Mouse (Mus musculus): ENCODE measurements around the gene Osbpl9. TPM values are rescaled to one million over a fixed set of nuclear protein-coding genes. Genes with fewer than 3 reads are reported as not detected.

Gene Osbpl9
- polyA plus RNA-seq (2012; fragmentation: generic; extraction: Trizol), result 63.0 TPM

DNA sequence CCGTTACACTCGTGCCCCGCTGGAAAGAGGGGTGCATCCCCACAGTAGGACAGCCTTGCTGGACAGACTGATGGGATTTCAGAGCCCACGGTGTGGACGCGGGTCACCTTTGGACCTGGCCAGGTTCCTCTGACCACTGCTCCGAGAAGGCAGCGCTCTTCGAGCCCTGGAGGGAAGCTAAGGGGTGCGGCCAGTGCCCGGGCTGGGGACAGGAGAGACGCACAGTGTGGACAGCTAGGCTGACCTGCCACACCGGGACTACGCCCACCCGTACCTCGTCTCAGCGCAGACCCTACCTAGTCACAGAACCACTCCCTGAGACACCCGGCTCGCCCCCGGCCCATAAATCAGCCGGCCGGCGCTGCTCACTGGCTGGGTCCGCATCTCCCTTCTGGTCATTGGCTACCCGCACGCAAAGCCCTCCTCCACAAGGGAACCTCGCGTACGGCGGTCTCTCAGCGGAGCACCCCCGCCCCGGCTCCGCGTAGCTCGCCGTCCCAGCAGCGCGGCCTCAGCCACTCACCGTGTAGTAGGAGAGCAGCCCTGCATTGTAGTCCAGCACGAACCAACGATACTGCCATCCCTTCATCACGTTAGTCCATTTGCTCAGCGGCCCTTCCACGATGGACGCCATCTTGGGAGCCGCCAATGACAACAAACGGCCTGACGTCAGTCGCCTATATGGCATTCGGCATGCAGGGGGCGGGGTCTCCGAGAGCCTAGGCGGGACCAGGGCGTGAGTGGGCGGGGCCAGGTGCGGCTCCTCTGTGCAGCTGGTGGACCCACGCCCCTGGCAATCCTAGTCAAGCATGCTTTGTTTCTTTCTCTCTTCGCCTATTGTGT is at the start of gene Osbpl9:
Gene Osbpl9 (minus strand): TSS at position 691 of the 843 bp plus-strand sequence.
- Histone ChIP-seq H3K27me3 (ENCODE audit: control insufficient read depth, insufficient read depth, insufficient read length) (no peaks in the 10 kb centered on the region), H3K4me3 (peak within 1 kb of the TSS; percentile 84), H3K36me3 (ENCODE audit: control insufficient read depth, insufficient read depth) (no peaks in the 10 kb centered on the region), H3K79me2 (ENCODE audit: control insufficient read depth, insufficient read depth) (peaks cover 28% of the 10 kb centered on the region), H3ac (ENCODE audit: control insufficient read depth, insufficient read length) (peak within 1 kb of the TSS; percentile 14), H3K4me2 (ENCODE audit: low read depth) (peak within 1 kb of the TSS; percentile 89)
- TF ChIP-seq TCF12 (IDR thresholded peaks at IDR 0.05; ENCODE audit: insufficient read depth, poor library complexity, severe bottlenecking), result no peak
- TF ChIP-seq E2F4 (IDR thresholded peaks at IDR 0.05; ENCODE audit: insufficient read depth), result peak; percentile 1
- no peak for TF ChIP-seq USF1 (IDR thresholded peaks at IDR 0.05; ENCODE audit: low read depth)
- no peak for TF ChIP-seq CEBPB (IDR thresholded peaks at IDR 0.05; ENCODE audit: insufficient read depth, poor library complexity, severe bottlenecking)
- TF ChIP-seq SRF (IDR thresholded peaks at IDR 0.05; ENCODE audit: control insufficient read depth, insufficient read length, low read depth), result peak; percentile 73
- no peak for TF ChIP-seq TCF3 (IDR thresholded peaks at IDR 0.05; ENCODE audit: insufficient read length, low read depth)
- no peak for TF ChIP-seq REST (IDR thresholded peaks at IDR 0.05; ENCODE audit: insufficient read depth, insufficient read length)
- TF ChIP-seq MYOD1 (IDR thresholded peaks at IDR 0.05; ENCODE audit: control insufficient read depth in 1 of 3, insufficient read length in 2 of 3, low read depth in 2 of 3), result peak in 2 of 3 experiments; percentile 73 to 82
- TF ChIP-seq MYOG (IDR thresholded peaks at IDR 0.05; ENCODE audit: control insufficient read depth in 1 of 3, insufficient read depth in 1 of 3, insufficient read length in 2 of 3, low read depth in 2 of 3), result peak in 2 of 3 experiments; percentile 53 to 73
- peak; percentile 80 for TF ChIP-seq POLR2A (IDR thresholded peaks at IDR 0.05; ENCODE audit: insufficient read length, low read depth)
- no peak for TF ChIP-seq MAX (IDR thresholded peaks at IDR 0.05; ENCODE audit: low read depth)
- TF ChIP-seq POLR2AphosphoS2 (IDR thresholded peaks at IDR 0.05; ENCODE audit: insufficient read length, low read depth), result peak; percentile 91

DNA sequence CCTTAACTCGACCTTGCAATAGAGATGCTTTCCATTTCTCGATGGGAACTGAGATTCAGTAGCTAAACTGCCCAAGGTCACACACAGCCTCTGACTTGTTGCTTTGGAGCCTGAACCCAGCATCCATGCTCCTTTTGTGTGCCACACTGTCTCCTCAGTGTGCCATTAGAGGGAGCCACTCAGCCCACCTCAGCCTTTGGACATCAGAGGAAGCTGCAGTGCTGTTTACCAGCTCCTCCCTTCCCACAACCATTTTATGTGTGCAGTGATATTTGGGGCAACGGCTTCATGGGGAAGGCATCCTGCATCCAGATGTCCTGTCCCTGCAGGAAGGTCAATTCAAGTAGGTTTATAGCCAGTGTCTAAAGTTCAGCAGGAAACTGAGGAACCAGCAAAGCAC is 49.5 kb upstream of the Osbpl9 start:
- Histone ChIP-seq H3K79me2 (ENCODE audit: control insufficient read depth, insufficient read depth) (no peaks in the 10 kb centered on the region), H3ac (ENCODE audit: control insufficient read depth, insufficient read length) (no peak overlapping the region), H3K4me3 (no peak overlapping the region), H3K4me2 (ENCODE audit: low read depth) (no peak overlapping the region), H3K36me3 (ENCODE audit: control insufficient read depth, insufficient read depth) (no peaks in the 10 kb centered on the region), H3K27me3 (ENCODE audit: control insufficient read depth, insufficient read depth, insufficient read length) (no peaks in the 10 kb centered on the region)
- TF ChIP-seq MYOD1 (IDR thresholded peaks at IDR 0.05; ENCODE audit: control insufficient read depth in 1 of 3, insufficient read length in 2 of 3, low read depth in 2 of 3), result no peak
- no peak for TF ChIP-seq MYOG (IDR thresholded peaks at IDR 0.05; ENCODE audit: control insufficient read depth in 1 of 3, insufficient read depth in 1 of 3, insufficient read length in 2 of 3, low read depth in 2 of 3)
- no peak for TF ChIP-seq E2F4 (IDR thresholded peaks at IDR 0.05; ENCODE audit: insufficient read depth)
- no peak for TF ChIP-seq SRF (IDR thresholded peaks at IDR 0.05; ENCODE audit: control insufficient read depth, insufficient read length, low read depth)
- no peak for TF ChIP-seq TCF3 (IDR thresholded peaks at IDR 0.05; ENCODE audit: insufficient read length, low read depth)
- no peak for TF ChIP-seq POLR2A (IDR thresholded peaks at IDR 0.05; ENCODE audit: insufficient read length, low read depth)
- TF ChIP-seq MAX (IDR thresholded peaks at IDR 0.05; ENCODE audit: low read depth), result no peak
- no peak for TF ChIP-seq POLR2AphosphoS2 (IDR thresholded peaks at IDR 0.05; ENCODE audit: insufficient read length, low read depth)
- TF ChIP-seq CEBPB (IDR thresholded peaks at IDR 0.05; ENCODE audit: insufficient read depth, poor library complexity, severe bottlenecking), result no peak
- TF ChIP-seq USF1 (IDR thresholded peaks at IDR 0.05; ENCODE audit: low read depth), result no peak

DNA sequence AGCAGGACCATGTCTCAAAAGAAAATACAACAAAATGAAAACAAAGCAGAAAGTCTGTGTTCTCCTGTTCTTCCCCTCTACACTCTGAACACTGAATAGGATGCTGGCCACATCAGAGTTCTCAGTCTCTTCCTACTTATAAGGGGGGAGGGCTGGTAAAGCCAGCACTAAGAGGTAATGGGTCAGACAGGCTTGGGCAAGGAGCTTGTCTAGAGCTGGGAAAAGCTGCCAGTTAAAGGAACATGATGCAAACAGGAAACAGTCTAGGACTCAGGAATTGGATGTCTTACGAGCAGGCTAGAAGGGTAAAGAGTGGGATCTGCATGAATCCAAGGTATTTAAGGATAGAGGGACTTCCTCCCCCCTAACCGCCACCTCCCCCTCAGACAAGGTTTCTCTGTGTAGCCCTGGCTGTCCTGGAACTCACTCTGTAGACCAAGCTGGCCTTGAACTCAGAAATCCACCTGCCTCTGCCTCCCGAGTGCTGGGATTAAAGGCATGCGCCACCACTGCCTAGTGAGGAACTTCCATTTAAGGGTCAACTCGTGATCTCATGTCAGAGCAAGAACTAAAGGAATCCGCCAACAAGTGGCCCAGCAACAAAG is 43.0 kb upstream of the Osbpl9 start:
- Histone ChIP-seq H3K4me3 (no peak overlapping the region), H3ac (ENCODE audit: control insufficient read depth, insufficient read length) (no peak overlapping the region), H3K4me2 (ENCODE audit: low read depth) (no peak overlapping the region), H3K27me3 (ENCODE audit: control insufficient read depth, insufficient read depth, insufficient read length) (no peaks in the 10 kb centered on the region), H3K79me2 (ENCODE audit: control insufficient read depth, insufficient read depth) (no peaks in the 10 kb centered on the region), H3K36me3 (ENCODE audit: control insufficient read depth, insufficient read depth) (no peaks in the 10 kb centered on the region)
- no peak for TF ChIP-seq POLR2A (IDR thresholded peaks at IDR 0.05; ENCODE audit: insufficient read length, low read depth)
- no peak for TF ChIP-seq TCF3 (IDR thresholded peaks at IDR 0.05; ENCODE audit: insufficient read length, low read depth)
- TF ChIP-seq SRF (IDR thresholded peaks at IDR 0.05; ENCODE audit: control insufficient read depth, insufficient read length, low read depth), result no peak
- TF ChIP-seq MAX (IDR thresholded peaks at IDR 0.05; ENCODE audit: low read depth), result no peak
- no peak for TF ChIP-seq REST (IDR thresholded peaks at IDR 0.05; ENCODE audit: insufficient read depth, insufficient read length)
- TF ChIP-seq E2F4 (IDR thresholded peaks at IDR 0.05; ENCODE audit: insufficient read depth), result no peak
- TF ChIP-seq TCF12 (IDR thresholded peaks at IDR 0.05; ENCODE audit: insufficient read depth, poor library complexity, severe bottlenecking), result no peak

DNA sequence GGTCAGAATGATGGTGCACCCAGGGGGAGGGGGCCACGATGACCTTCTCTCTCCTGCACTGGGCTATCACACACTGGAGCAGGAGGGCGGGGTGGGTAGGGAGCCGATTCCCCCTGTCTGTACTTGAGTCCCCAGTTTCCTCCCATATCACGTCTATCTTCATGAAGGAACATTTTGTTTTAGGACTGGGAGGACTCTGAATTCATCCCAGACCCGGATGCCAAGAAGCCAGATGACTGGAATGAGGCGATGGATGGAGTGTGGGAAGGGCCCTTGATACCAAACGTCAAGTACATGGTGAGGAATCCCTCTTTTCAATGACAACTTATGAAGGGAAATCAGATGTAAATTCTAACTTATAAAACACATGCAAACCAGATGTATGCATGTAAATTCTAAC is 42.4 kb upstream of the Osbpl9 start:
- Histone ChIP-seq H3ac (ENCODE audit: control insufficient read depth, insufficient read length) (no peak overlapping the region), H3K36me3 (ENCODE audit: control insufficient read depth, insufficient read depth) (no peaks in the 10 kb centered on the region), H3K79me2 (ENCODE audit: control insufficient read depth, insufficient read depth) (no peaks in the 10 kb centered on the region), H3K27me3 (ENCODE audit: control insufficient read depth, insufficient read depth, insufficient read length) (no peaks in the 10 kb centered on the region), H3K4me3 (no peak overlapping the region), H3K4me2 (ENCODE audit: low read depth) (no peak overlapping the region)
- no peak for TF ChIP-seq POLR2A (IDR thresholded peaks at IDR 0.05; ENCODE audit: insufficient read length, low read depth)

- peak overlapping the region; percentile 80 for H3K4me2 ChIP-seq (ENCODE audit: low read depth)
- no peaks in the 10 kb centered on the region for H3K79me2 ChIP-seq (ENCODE audit: control insufficient read depth, insufficient read depth)
- TF ChIP-seq MYOG (IDR thresholded peaks at IDR 0.05; ENCODE audit: control insufficient read depth in 1 of 3, insufficient read depth in 1 of 3, insufficient read length in 2 of 3, low read depth in 2 of 3) (peak in 1 of 3 experiments; percentile 35), TCF3 (IDR thresholded peaks at IDR 0.05; ENCODE audit: insufficient read length, low read depth) (no peak), MYOD1 (IDR thresholded peaks at IDR 0.05; ENCODE audit: control insufficient read depth in 1 of 3, insufficient read length in 2 of 3, low read depth in 2 of 3) (peak in 1 of 3 experiments; percentile 19), USF1 (IDR thresholded peaks at IDR 0.05; ENCODE audit: low read depth) (no peak)
- H3K27me3 ChIP-seq (ENCODE audit: control insufficient read depth, insufficient read depth, insufficient read length), result no peaks in the 10 kb centered on the region
- H3K4me3 ChIP-seq, result no peak overlapping the region
- no peak overlapping the region for H3ac ChIP-seq (ENCODE audit: control insufficient read depth, insufficient read length)
- no peaks in the 10 kb centered on the region for H3K36me3 ChIP-seq (ENCODE audit: control insufficient read depth, insufficient read depth)
Measured at GRCm38 (mm10) chr4:109241934-109242333, 39.9 kb upstream of the Osbpl9 start.
